In the genomic region with DNA sequence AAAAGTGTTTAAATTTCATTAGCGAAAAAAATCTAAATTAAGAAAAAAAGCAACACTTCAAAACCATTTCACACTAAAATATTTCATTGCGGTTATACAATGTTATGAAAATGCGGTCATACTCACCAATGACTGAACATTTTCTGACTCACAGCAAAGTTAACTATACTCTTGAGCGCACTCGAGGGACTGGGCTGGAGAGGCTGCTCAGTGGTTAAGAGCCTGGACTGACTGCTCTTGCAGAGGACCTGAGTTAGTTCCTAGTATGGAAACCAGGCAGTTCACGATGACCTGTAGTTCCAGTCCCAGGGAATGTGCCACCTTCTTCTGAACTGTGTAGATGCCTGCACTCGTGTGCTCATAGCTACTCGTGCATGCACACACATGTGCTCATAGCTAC, we compare ENCODE assay signal across 20 mouse cellular contexts. TPM values are rescaled to one million over a fixed set of nuclear protein-coding genes. Genes with fewer than 3 reads are reported as not detected.
"Had no signal": no experiment of that assay in that cellular context is flagged by ENCODE, and none has a peak within 500 bp of the region (broad histone marks: within the 10 kb centered on the region; RNA-seq: fewer than 3 reads in every experiment).

No protein-coding gene starts in this region.

- H3K4me1 ChIP-seq: liver, embryonic 12.5 days; liver, embryonic 15.5 days had no signal

- H3K27me3 ChIP-seq: intestine, embryonic 15.5 days; liver, embryonic 12.5 days; liver, embryonic 15.5 days had no signal

- H3K9me3 ChIP-seq: intestine, embryonic 15.5 days; limb, embryonic 10.5 days; limb, embryonic 13.5 days; liver, embryonic 12.5 days; liver, embryonic 15.5 days had no signal

- ATAC-seq: intestine, embryonic 15.5 days; liver, embryonic 12.5 days had no signal

- H3K9ac ChIP-seq: intestine, embryonic 15.5 days; limb, embryonic 13.5 days; liver, embryonic 12.5 days; liver, embryonic 15.5 days; lung, embryonic 14.5 days had no signal

- H3K4me2 ChIP-seq: intestine, embryonic 15.5 days; limb, embryonic 13.5 days; liver, embryonic 12.5 days; liver, embryonic 15.5 days; lung, embryonic 14.5 days; midbrain, embryonic 11.5 days had no signal

- H3K4me3 ChIP-seq: intestine, embryonic 15.5 days; layer of hippocampus, adult 2 months; limb, embryonic 10.5 days; limb, embryonic 13.5 days; liver, embryonic 12.5 days; liver, embryonic 15.5 days had no signal

- DNase-seq: kidney, adult 18-20 months; kidney, postnatal 25 days; layer of hippocampus, adult 9-11 months; liver; lung, embryonic 14.5 days; midbrain, embryonic 14.5 days; thymus, adult 18-20 months; thymus, postnatal 36 days had no signal

- H3K27ac ChIP-seq: intestine, embryonic 15.5 days; kidney, postnatal 0 days; layer of hippocampus, adult 2 months; limb, embryonic 10.5 days; limb, embryonic 13.5 days; liver, embryonic 12.5 days; liver, embryonic 15.5 days; macrophage had no signal

- H3K36me3 ChIP-seq: intestine, embryonic 15.5 days; limb, embryonic 10.5 days; limb, embryonic 13.5 days; liver, embryonic 12.5 days; liver, embryonic 15.5 days had no signal

RNA-seq across cellular contexts. Expression of a gene that starts 50.3 kb away (rescaled TPM):
- total RNA-seq: megakaryocyte-erythroid progenitor cell, adult 5-6 weeks had no signal
- polyA plus RNA-seq: macrophage; spleen, adult 2 months; testis, adult 2 months had no signal
